Mouse (Mus musculus) v-Abl transformed pro-B cells (cell line): Measurements from ENCODE around the gene Iqch.

Source experiments
- in situ Hi-C, 2 experiments: fragments of 400-800 bp; cut with MboI; formaldehyde crosslinking; loops; one replicate each; pipeline ENCODE4 v1.15.1; 2025; ENCODE audit not compliant: unreplicated experiment in 2 of 2

The Iqch gene

DNA sequence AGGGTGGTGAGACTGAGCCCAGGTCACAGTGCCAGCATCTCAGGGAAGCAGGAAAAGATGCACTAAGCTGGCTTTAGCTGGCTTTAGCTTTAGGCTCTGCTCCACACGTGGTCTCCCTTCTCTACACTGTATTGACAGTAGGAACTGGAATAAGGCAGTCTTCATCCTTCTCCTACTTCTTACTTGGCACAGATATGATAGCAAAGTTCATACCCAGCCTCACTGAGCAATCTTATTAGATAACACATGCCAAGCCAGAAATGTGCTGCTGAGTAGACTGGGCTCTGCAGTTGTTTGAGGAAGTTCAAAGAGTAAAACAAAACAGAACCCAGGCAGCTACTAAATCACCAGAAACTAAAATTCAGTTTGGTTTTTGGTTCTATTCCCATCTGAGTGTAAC, 11.3 kb upstream of the Iqch start:
- in situ Hi-C loops = no loop called here

GRCm38 (mm10) chr9:63612565-63613515, 10.5 kb upstream of the Iqch start:
- in situ Hi-C loops = no loop called here

- in situ Hi-C loops = no loop called here
These were observed 9.7 kb upstream of the Iqch start for GRCm38 (mm10) chr9:63611967-63612366.

DNA sequence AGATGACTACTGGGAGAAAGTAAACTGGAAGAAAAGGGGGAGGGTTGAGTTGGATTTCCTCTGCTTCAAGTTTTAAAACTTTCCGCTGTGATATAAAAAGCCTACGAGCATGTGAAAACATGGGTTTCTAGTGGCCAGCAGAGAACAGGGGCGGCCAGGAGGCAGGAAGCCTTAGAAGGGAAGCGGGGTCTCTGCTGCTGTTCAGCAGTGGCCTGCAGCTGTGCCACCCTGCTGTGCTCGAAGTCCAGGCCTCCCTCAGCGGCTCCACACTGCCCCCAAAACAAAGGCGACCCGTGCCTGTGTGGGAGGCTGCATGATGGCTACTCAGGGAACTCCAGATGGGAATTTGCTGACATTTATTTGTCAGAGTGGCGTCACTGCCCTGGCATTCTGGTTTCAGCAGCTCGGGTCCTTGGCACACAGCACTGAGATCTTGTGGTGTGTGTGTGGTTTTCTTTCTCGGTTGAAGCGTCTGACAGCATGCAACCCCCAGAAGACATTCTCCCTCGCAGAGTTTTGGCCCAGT, 8.6 kb upstream of the Iqch start:
- in situ Hi-C loops = no loop called here

- in situ Hi-C loops = no loop called here
These were observed 7.9 kb upstream of the Iqch start for GRCm38 (mm10) chr9:63610231-63610630.

- in situ Hi-C loops = loop anchor here (10.0 kb wide), 2 partner anchors 205 to 475 kb away; no protein-coding TSS in a partner anchor
These were observed 7.5 kb upstream of the Iqch start for GRCm38 (mm10) chr9:63609776-63610175.

- in situ Hi-C loops = loop anchor here (10.0 kb wide), 2 partner anchors 206 to 474 kb away; no protein-coding TSS in a partner anchor
These were observed 7.0 kb upstream of the Iqch start for GRCm38 (mm10) chr9:63609246-63609645.

- in situ Hi-C loops = loop anchor here (10.0 kb wide), 2 partner anchors 207 to 473 kb away; no protein-coding TSS in a partner anchor
These were observed 5.7 kb upstream of the Iqch start for GRCm38 (mm10) chr9:63608006-63608405.

DNA sequence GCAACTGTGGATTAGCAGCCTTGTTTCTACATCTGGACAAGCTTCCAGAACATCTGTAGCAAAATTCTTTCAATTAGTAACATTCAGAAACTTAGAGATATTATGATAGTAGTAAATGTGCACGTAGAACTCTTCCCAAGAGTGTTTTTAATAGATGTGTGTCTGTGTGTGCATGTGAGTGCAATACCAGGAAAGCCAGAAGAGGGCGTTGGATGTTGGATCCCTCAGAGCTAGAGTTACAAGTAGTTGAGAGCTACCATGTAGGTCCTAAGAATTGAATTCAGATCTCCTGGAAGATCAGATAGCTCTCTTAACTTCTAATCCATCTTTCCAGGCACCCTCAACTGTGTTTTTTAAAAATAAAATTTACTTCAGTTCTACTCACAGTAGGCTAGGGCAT, 4.3 kb upstream of the Iqch start:
- in situ Hi-C loops = loop anchor here (10.0 kb wide), 2 partner anchors 208 to 472 kb away; no protein-coding TSS in a partner anchor

- in situ Hi-C loops = loop anchor here (10.0 kb wide), 2 partner anchors 211 to 469 kb away; no protein-coding TSS in a partner anchor
These were observed 1.6 kb upstream of the Iqch start for GRCm38 (mm10) chr9:63603849-63604248.

- in situ Hi-C loops = no loop called here
These were observed 5.6 kb downstream of the Iqch start for GRCm38 (mm10) chr9:63596660-63597059.

DNA sequence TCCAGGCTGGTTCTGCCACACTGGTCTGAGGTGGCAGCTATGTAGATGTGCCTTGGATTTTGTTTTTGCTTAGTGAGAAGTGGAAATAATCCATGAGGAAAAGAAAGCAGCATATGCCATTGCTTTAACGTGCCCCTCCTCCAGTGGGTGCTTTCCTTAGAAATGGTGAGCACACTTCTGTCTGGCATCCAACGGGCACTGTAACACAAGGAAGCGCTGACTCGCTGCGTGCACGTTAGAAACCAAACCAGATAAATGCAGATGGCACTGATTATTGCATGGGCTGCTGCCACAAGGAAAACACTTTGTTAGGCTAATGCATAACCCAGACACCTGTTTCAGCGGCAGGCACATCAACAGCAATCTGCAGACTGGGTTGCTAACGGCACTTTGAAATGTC, 6.6 kb downstream of the Iqch start:
- in situ Hi-C loops = no loop called here

DNA sequence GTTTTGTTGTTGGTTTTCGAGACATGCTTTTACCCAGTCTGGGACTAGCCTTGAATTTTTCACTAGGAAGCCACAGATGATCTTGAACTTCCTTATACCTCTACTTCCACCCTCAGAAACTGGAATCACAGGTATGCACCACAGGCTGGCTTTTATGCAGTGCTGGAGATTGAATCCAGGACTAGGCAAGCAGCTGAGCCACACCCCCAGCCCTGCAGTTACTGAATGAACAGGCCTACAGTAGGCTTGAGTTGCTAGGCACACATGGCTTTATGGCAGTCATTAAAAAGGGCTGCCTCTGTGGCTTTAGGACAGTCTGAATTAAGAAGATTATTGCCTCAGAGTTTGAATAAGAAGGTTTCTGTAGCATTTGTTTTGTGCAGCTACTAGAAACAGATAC, 7.3 kb downstream of the Iqch start:
- in situ Hi-C loops = no loop called here

DNA sequence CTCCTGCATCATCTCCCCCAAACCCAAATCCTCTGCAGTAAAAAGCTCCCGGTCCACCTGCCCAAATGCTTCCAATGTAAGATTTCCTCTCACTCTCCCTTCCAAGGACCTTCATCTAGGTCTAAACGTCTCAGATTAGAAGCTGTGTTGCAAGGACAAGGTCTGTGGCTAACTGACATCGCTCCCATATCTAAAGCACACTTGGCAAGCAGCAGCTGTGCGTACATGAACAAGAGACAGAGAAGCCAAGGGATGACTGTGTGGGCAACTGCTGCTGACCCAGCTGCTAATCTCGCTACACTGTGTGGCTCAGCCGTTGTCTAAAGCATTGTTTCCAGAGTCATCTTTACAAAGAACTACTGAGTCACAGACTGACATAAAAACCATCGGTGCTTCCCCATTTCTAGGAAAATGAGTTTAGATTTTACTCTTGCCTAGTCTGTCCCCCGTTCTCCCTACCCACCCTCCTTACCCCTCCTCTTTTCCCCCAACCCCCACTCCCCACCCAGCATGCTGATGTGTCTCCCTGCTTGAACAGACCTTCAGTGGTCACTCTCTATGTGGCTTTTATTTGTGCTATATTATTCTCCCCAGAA, 10.5 kb downstream of the Iqch start:
- in situ Hi-C loops = no loop called here

DNA sequence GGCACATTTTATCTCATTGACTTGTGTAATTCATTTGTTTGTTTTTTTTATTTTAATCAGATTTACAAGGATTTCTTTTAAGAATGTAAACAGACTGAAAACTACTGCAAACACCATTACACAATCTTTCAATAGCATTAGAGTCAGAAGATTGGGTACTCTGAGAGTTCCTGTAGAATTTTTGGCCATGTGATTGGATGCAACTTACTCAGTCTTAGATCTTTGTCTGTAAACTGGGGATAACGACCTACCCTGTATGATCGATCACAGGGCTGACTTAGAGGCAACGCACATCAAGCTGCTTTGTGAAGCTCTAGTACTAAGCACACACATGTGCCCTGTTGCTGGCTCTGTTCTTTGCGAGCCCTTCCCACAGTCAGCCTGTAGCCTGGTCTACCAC, 11.7 kb downstream of the Iqch start:
- in situ Hi-C loops = no loop called here

DNA sequence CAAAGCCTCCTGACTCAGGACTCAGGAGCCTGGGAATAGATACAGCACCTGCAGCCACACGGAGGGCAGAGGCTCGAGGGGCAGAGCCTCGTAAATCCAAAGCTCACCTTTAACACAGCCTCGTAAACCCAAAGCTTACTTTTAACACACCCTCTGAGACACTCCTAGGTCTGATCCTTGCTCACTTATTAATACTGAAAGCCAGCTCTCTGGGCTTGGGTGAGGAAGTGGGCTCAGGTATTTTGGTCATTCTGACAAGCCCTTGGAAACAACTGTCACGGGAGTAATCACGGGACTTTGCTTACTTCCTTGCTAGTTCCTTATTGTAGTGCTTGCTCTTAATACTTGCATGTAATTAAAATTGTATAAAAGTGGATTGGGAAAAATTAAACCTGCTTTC, 13.1 kb downstream of the Iqch start:
- in situ Hi-C loops = no loop called here

DNA sequence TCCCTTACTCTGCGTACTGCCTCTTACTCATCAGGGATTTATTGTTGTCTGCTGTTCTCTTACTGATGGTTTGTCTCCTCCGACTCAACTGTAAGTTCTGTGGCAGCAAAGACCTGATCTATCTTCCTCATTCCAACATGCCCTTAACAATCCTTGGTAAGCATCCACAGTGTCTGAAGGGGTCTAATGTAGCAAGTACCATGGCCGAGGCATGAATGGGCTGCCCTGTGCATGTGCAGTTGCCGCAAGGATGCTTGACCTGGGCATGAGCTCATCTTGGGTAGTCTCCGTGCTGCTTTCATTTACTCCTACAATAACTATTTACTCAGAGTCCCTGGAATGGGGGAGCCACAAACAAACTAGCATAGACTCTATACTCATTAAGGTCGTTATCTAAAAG, 17.0 kb downstream of the Iqch start:
- in situ Hi-C loops = no loop called here

DNA sequence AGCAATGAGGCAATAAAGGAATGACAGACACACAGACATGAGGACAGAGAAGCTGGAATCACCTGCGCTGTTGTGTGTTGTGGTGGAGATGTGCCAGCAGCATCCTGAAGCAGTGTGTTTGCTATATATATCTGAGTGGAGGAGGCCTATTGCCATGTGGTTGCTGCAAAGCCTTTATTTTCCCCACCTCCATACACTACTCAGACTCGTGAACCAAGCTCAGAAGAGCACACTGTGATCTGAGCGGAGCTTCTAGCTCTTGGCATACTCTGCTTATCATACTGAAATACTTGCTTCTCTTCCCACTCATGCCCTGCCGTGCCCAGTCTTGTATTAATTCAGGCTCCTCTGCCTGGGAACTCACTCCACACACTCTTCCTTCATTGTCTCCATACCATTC, 20.5 kb downstream of the Iqch start:
- in situ Hi-C loops = no loop called here

- in situ Hi-C loops = no loop called here
These were observed 22.2 kb downstream of the Iqch start for GRCm38 (mm10) chr9:63580046-63580445.

- in situ Hi-C loops = no loop called here
These were observed 22.6 kb downstream of the Iqch start for GRCm38 (mm10) chr9:63579644-63580043.

DNA sequence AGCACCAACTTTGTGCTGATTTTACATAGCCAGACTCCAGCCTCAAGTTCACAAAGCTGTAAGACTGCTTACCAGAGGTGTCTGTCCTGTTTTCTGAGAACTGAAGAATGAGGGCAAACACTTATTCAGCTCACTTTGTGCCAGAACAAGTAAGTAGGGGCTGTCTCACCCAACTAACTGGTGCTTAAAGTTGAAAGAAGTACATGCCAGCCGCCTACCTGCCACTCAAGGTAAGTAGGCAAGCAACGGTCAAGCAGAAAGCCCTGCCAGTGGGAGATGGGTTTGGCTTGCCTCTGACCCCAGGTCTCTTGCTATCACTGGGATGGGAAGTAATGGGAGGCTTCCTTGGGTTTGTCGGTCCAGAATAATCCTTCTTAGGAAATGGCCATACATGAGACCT, 24.8 kb downstream of the Iqch start:
- in situ Hi-C loops = no loop called here
